Mouse (Mus musculus) forebrain, embryonic 16.5 days (tissue): ENCODE data around the gene Lrrc8a. TPM values are rescaled to one million over a fixed set of nuclear protein-coding genes. Genes with fewer than 3 reads are reported as not detected.

ENCODE experiments used
- ATAC-seq: fragments of 200-750 bp; cut with Nextera tagmentation; 2 replicates; pipeline ENCODE4 v1.8.0; 2017; ENCODE audit warnings: mild to moderate bottlenecking, moderate library complexity
- H3K27ac ChIP-seq: fragments of 300-500 bp; sonication (generic); 2 replicates; pipeline ENCODE4 v1.5.1; 2014; ENCODE audit warnings: low read length, control low read depth
- H3K27me3 ChIP-seq: fragments of 300-500 bp; sonication (generic); replicated peaks from 2 replicates; pipeline ENCODE4 v1.6.1; 2014; ENCODE audit warnings: low read length; ENCODE audit not compliant: control insufficient read depth, insufficient read depth
- H3K36me3 ChIP-seq: fragments of 300-500 bp; sonication (generic); 2 replicates; pipeline ENCODE4 v1.6.1; 2014; ENCODE audit not compliant: control insufficient read depth, insufficient read depth
- H3K4me1 ChIP-seq: fragments of 300-500 bp; sonication (generic); replicated peaks from 2 replicates; pipeline ENCODE4 v1.6.1; 2014; ENCODE audit warnings: low read length; ENCODE audit not compliant: control insufficient read depth, insufficient read depth
- H3K4me2 ChIP-seq: fragments of 300-500 bp; sonication (generic); 2 replicates; pipeline ENCODE4 v1.6.1; 2014; ENCODE audit warnings: mild to moderate bottlenecking, low read length, control low read depth
- H3K4me3 ChIP-seq: fragments of 300-500 bp; sonication (generic); replicated peaks from 2 replicates; pipeline ENCODE4 v1.5.1; 2014; ENCODE audit warnings: mild to moderate bottlenecking, low read length, control low read depth
- H3K9ac ChIP-seq: fragments of 300-500 bp; sonication (generic); replicated peaks from 2 replicates; pipeline ENCODE4 v1.6.1; 2014; ENCODE audit warnings: low read depth, low read length, control low read depth
- H3K9me3 ChIP-seq: fragments of 300-500 bp; sonication (generic); 2 replicates; pipeline ENCODE4 v1.6.1; 2016; ENCODE audit warnings: low read length; ENCODE audit not compliant: control insufficient read depth
- WGBS: fragments of 180-500 bp; shearing (Covaris S2); extraction: QIAGEN DNeasy Blood & Tissue Kit; methylation state at CpG from one replicate; pipeline ENCODE4 v1.1.7; 2014; 5-methylcytosine and 5-hydroxymethylcytosine counted together
- polyA plus RNA-seq: library from polyadenylated mRNA; unstranded; fragments of >200 nt; fragmentation: Nextera tagmentation; extraction: Ambion mirVana; gene quantifications from 2 replicates; pipeline ENCODE4 v1.2.1, GENCODE M21; 2015

Lrrc8a gene
- polyA plus RNA-seq, 1 experiment from 2014 or later: 58.9 TPM

GRCm38 (mm10) chr2:30207401-30207800 is 30.1 kb upstream of the Lrrc8a start:
- Histone ChIP-seq H3K36me3 (no peaks in the 10 kb centered on the region), H3K4me2 (no peak overlapping the region), H3K4me3 (no peak overlapping the region), H3K27ac (no peak overlapping the region), H3K9me3 (no peaks in the 10 kb centered on the region), H3K27me3 (no peaks in the 10 kb centered on the region), H3K9ac (no peak overlapping the region), H3K4me1 (peaks cover 12% of the 10 kb centered on the region)
- ATAC-seq: no peak
- WGBS: 82% methylated on average over 4 of the region's 4 CpGs

DNA sequence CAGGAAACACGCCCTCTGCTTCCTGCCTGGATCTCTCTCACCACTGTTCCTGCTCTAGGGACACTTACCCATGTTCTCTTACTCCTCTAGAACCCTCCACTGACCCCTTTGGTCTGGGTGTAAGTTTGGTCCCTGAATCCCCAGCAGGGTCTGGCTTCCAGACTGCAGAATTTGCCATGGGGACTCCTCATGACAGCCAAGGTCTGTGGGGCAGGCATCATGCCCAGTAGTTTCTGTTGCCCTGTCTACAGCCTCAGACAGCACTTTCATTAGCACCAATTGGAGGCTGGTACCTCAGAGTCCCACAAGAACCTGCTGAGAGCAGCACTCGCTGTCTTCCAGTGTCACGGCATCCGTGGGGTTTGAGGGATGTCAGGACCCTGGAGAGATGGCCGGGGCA is 29.6 kb upstream of the Lrrc8a start:
- Histone ChIP-seq H3K9me3 (no peaks in the 10 kb centered on the region), H3K4me2 (no peak overlapping the region), H3K4me3 (no peak overlapping the region), H3K4me1 (peaks cover 12% of the 10 kb centered on the region), H3K27me3 (no peaks in the 10 kb centered on the region), H3K36me3 (no peaks in the 10 kb centered on the region), H3K27ac (no peak overlapping the region), H3K9ac (no peak overlapping the region)
- WGBS: 76% methylated on average over 5 of the region's 5 CpGs
- ATAC-seq: no peak

DNA sequence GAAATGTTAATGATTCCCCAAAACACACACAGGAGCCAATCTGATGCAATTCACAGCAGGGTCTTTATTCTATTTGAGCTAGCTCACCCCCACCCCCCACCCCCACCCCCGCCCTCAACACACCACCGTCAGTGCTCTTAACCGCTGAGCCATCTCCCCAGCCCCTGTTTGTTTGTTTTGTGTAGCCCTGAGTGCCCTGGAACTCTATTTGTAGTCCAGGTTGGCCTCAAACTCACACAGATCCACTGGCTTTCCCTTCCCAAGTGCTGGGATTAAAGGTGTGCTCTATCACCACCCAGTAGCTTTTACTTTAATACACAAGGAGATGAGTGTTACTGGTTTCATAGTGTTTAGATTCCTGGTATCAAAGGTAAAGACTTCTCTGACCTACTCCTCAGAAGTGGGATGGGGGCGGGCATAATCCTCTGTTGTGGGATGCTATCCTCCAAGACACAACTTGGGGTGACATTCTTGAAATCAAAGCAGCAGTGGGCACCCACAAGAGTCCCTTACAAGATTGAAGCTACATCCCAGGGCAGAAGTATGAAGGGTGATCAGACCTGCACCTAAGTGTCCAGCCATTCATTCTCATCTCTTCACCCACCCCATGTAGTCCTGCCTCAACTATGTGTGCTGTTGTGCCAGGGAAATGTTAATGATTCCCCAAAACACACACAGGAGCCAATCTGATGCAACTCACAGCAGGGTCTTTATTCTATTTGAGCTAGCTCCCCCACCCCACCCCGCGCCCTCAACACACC is 25.9 kb upstream of the Lrrc8a start:
- 76% methylated on average over 6 of the region's 6 CpGs for WGBS
- no peaks in the 10 kb centered on the region for H3K9me3 ChIP-seq
- H3K27me3 ChIP-seq: no peaks in the 10 kb centered on the region
- H3K27ac ChIP-seq: no peak overlapping the region
- H3K4me3 ChIP-seq: no peak overlapping the region
- ATAC-seq: no peak
- no peak overlapping the region for H3K4me2 ChIP-seq
- no peaks in the 10 kb centered on the region for H3K36me3 ChIP-seq
- no peaks in the 10 kb centered on the region; the same call in 1 of the 2 replicates for H3K4me1 ChIP-seq
- no peak overlapping the region for H3K9ac ChIP-seq

DNA sequence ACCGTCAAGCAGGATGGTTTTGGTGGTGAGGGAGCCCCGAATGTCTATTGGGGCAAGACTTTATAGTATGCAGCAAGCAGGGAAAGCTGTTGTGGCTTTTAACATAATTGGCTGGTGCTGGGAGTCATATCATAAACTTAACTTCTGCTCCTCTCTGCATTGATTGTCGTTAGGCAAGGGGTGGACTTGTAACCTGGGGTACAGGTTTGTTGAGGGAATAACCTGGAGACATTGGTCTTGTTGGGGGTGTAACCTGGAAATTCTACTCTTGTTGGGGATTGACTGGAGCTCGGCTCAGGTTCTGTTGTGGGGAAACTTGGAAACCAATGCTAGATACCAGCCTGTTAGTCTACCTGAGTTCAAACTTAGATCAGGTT is 25.4 kb upstream of the Lrrc8a start:
- no peak overlapping the region for H3K9ac ChIP-seq

GRCm38 (mm10) chr2:30212951-30213350 is 24.6 kb upstream of the Lrrc8a start:
- no peaks in the 10 kb centered on the region for H3K4me1 ChIP-seq
- no peak overlapping the region for H3K27ac ChIP-seq
- ATAC-seq: no peak
- no peaks in the 10 kb centered on the region for H3K27me3 ChIP-seq
- no peak overlapping the region for H3K4me2 ChIP-seq
- WGBS: 78% methylated on average over 1 of the region's 1 CpGs
- no peaks in the 10 kb centered on the region for H3K9me3 ChIP-seq
- no peak overlapping the region for H3K9ac ChIP-seq
- no peak overlapping the region for H3K4me3 ChIP-seq
- H3K36me3 ChIP-seq: no peaks in the 10 kb centered on the region

More for the DNA sequence above, 25.4 kb upstream of the Lrrc8a start:
- Histone ChIP-seq H3K27ac (no peak overlapping the region), H3K4me1 (no peaks in the 10 kb centered on the region), H3K9me3 (no peaks in the 10 kb centered on the region), H3K4me3 (no peak overlapping the region), H3K27me3 (no peaks in the 10 kb centered on the region), H3K4me2 (no peak overlapping the region), H3K36me3 (no peaks in the 10 kb centered on the region)
- WGBS: 74% methylated on average over 4 of the region's 4 CpGs
- ATAC-seq: no peak

GRCm38 (mm10) chr2:30214745-30215144 is 22.8 kb upstream of the Lrrc8a start:
- H3K27ac ChIP-seq: no peak overlapping the region
- H3K9ac ChIP-seq: no peak overlapping the region
- H3K9me3 ChIP-seq: no peaks in the 10 kb centered on the region
- H3K27me3 ChIP-seq: no peaks in the 10 kb centered on the region
- H3K4me2 ChIP-seq: no peak overlapping the region
- H3K36me3 ChIP-seq: no peaks in the 10 kb centered on the region
- ATAC-seq: no peak
- no peaks in the 10 kb centered on the region for H3K4me1 ChIP-seq
- WGBS: 90% methylated on average over 3 of the region's 3 CpGs
- no peak overlapping the region for H3K4me3 ChIP-seq

DNA sequence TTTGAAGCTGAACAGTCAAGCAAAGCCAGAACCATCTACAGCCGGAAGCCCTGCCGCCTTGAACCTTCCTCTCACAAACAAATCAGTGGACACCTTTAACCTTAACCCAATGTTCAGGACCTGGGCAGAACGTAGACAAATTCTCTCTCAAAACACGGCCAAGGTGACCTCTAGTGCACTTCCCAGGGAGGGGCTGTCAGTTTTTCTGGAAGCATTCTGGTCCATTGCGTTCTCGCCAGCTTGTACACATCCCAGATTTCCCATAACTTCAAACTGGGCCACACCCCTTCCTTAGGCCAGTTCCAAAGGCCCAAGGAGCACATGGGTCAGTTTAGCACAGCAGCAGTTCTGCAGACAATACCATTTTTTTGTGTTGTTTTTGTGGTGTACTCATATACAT is 22.0 kb upstream of the Lrrc8a start:
- H3K4me2 ChIP-seq: no peak overlapping the region
- no peaks in the 10 kb centered on the region for H3K4me1 ChIP-seq
- no peak for ATAC-seq
- H3K27me3 ChIP-seq: no peaks in the 10 kb centered on the region
- no peak overlapping the region for H3K27ac ChIP-seq
- H3K4me3 ChIP-seq: no peak overlapping the region
- no peaks in the 10 kb centered on the region for H3K9me3 ChIP-seq
- 87% methylated on average over 6 of the region's 6 CpGs for WGBS
- no peaks in the 10 kb centered on the region for H3K36me3 ChIP-seq
- H3K9ac ChIP-seq: no peak overlapping the region

GRCm38 (mm10) chr2:30216293-30216692 is 21.2 kb upstream of the Lrrc8a start:
- H3K9me3 ChIP-seq: no peaks in the 10 kb centered on the region
- no peak overlapping the region for H3K4me3 ChIP-seq
- no peak overlapping the region for H3K9ac ChIP-seq
- 92% methylated on average over 5 of the region's 5 CpGs for WGBS
- no peaks in the 10 kb centered on the region for H3K27me3 ChIP-seq
- ATAC-seq: no peak
- no peak overlapping the region for H3K4me2 ChIP-seq
- no peaks in the 10 kb centered on the region for H3K36me3 ChIP-seq
- no peaks in the 10 kb centered on the region for H3K4me1 ChIP-seq
- no peak overlapping the region for H3K27ac ChIP-seq

GRCm38 (mm10) chr2:30235593-30235992 is 1.9 kb upstream of the Lrrc8a start:
- Histone ChIP-seq H3K4me2 (no peak overlapping the region), H3K9ac (no peak overlapping the region), H3K27me3 (no peaks in the 10 kb centered on the region), H3K4me3 (no peak overlapping the region), H3K9me3 (no peaks in the 10 kb centered on the region), H3K36me3 (peaks cover 3% of the 10 kb centered on the region; the same call in 1 of the 2 replicates), H3K27ac (no peak overlapping the region), H3K4me1 (peaks cover 26% of the 10 kb centered on the region)
- no peak for ATAC-seq
- WGBS: 84% methylated on average over 5 of the region's 5 CpGs
